Mouse (Mus musculus) small intestine, adult 2 months (tissue): ENCODE results near the gene Pacsin3.

ENCODE experiments used
- CTCF ChIP-seq: fragments of 200-500 bp; IDR thresholded peaks from 2 replicates; pipeline ENCODE4 v1.5.1; 2012; ENCODE audit warnings: low read depth, mild to moderate bottlenecking, control low read depth, inconsistent platforms, low read length, moderate library complexity, mixed read lengths; ENCODE audit not compliant: insufficient replicate concordance, insufficient read length; ENCODE audit errors: extremely low read depth
- POLR2A ChIP-seq: fragments of 200-500 bp; IDR thresholded peaks from 2 replicates; pipeline ENCODE4 v1.6.1; 2012; ENCODE audit warnings: low read depth, mild to moderate bottlenecking, control low read depth, inconsistent platforms, low read length, moderate library complexity

- TF ChIP-seq CTCF (no peak), POLR2A (no peak)
Observed at GRCm38 (mm10) chr2:91252001-91252400, 3.8 kb upstream of the Pacsin3 start.
